Mouse (Mus musculus) urinary bladder, adult 2 months (tissue): ENCODE measurements at regions not wholly inside any gene's neighbourhood (a gene's known extent, or its start where the extent isn't known, plus 50 kb on each side); places are given as distances from the start of the nearest gene placed in this dataset.

Experiments
- DNase-seq: peaks from one replicate; pipeline ENCODE4 v3.0.0; 2022; ENCODE audit warnings: low spot score

GRCm38 (mm10) chr9:14222936-14223335 is 51.9 kb upstream of the Sesn3 start:
- DNase-seq, result no peak
